Mouse (Mus musculus) kidney, postnatal 14 days (tissue): ENCODE results near the gene Cpne8.
"Not testable (repeated sequence)": the region's sequence is repeated elsewhere in the genome, so short reads cannot be mapped to it uniquely, and the experiment has no call there.

Source experiments
- DNase-seq: peaks from one replicate; pipeline ENCODE4 v3.0.0; 2022; ENCODE audit warnings: mixed read lengths

The Cpne8 gene

DNA sequence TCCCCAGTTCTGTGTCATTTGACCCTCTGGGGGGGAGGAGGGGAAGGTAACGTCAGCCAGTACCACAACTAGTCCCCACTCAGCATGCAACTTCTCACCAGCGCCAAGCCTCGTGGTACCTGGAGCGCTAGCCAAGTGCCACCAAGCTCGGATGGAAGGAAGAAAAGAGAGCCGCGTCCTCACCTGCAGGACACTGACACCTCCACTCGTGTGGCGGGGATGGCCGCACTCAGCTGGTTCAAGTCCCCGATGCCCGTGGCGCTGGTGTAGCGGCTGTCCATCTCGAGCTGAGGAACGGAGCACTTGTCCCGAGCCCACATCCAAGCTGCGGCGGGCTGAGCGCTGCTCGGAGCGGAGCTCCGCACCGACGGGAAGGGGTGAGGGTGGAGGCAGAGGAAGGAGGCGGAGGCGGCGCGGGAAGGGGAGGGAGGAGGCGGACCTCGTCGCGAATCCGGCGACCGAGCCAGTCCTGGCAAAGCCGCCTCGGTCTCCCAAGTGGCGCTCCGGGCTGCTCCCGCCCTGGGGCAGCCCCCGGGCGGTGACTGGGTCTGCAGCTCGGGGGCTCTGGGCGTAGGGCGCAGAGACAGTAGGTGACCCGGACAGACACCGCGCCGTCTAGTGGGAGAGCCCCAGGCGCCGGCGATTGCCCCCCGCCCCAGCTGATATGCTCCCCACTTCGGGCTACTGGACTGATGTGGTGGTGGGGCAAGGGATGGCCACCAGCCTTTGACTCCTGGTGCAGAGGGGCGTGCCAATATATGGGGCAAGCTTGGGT is at the start of gene Cpne8:
Cpne8 (minus strand) TSS at position 448 of the 775 bp plus-strand sequence.
- DNase-seq: peak; percentile 85

DNA sequence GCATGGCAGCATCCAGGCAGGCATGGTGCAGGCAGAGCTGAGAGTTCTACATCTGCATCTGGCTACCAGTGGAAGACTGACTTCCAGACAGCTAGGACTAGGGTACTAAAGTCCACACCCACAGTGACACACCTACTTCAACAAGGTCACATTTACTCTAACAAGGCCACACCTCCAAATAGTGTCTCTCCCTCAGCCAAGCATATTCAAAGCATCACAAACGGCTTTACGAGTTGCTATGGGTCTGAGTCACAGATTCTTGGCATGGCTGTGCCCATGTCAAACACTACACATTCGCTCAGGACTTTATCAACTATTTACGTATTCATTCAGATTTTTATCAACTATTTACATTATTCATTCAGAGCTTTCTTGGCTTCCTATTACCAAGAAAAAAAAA is 38.5 kb upstream of the Cpne8 start:
- DNase-seq: no peak

DNA sequence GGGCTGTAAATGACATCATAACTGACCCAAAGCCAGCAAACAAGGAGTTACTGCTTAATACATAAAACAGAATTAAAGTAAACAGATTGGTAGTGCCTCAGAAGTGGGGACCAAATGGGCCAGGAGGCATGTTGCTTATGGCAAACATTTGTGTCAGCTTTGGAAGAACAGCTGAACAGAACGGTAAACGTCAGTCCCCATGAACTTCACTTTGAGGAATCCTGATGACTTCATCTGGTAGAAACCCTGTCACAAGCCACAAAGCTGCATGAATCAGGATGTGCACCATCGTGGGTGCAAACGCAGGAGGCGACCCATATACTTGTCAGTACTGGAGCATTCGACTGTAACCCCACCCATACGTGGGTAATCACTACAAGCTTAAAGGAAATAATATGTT is 30.1 kb upstream of the Cpne8 start:
- no peak for DNase-seq

DNA sequence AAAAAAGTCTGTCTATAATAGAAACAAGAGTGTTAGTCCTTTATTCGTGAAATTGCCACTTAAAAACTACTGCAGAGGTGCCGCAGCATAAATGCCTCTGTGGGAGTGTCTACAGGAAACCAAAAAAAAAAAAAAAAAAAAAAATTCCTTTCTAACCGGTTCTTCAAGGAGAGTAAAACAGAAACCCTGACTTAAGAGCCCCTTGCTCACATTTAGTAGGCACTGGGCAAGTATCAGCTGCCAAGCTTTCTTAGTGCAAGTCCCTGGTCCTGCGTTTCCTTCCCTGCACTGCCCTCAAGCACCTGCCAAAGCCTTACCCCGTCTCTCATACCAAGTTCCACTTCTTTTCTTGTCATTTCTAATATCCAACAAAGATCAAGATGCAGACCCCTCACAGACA is 25.1 kb upstream of the Cpne8 start:
- no peak for DNase-seq

DNA sequence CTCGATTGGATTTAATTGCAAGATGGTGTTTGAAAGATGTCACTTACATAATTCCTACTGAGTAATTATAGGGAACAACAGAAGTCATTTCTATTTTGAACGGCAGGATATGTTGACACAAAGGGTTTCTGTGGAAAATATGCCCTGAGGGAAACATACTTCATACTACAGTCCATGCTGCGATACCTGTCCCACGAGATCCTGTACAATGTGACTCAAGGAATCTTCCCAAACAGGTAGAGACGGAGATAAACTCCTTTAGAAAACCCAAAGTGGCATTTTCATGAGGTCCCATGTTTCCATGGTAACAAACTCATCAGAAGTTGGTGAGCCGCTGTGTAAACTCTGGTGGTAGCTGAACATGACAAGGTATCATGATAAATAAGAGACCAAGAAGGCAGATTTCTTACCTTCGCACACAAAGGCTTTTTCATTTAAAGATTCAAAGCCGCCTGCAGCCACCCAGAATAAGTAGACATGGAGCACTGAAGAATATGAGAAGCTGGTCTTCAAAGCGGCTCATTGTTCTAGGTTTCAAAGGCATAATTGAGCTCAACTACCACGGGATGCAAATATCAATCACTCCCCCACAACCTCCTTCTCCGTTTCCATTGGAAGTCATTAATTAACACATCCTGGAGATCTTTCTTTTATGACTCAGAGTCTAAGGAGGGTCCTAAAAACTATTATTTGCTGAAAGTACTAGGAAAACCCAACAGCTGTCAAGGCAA is 24.4 kb upstream of the Cpne8 start:
- no peak for DNase-seq

DNA sequence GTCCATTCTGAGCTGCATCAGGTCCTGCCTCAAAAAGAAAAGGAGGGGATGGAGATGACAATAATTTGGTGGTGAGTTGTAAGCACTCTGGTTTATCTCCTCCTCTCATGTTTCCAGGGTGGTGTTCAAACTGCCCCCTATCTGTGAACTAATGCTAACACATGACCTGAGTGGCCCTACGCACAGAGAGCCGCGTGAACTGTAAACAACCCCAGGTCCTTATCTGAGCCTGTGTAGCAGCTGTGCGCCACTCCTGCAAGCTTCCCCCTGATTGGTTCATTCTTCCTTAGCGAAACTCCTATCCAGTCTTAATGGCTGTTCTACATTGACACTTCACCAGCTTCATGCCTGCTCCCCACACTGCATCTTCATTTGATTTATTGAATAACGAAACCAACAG is 7.5 kb upstream of the Cpne8 start:
- no peak for DNase-seq

DNA sequence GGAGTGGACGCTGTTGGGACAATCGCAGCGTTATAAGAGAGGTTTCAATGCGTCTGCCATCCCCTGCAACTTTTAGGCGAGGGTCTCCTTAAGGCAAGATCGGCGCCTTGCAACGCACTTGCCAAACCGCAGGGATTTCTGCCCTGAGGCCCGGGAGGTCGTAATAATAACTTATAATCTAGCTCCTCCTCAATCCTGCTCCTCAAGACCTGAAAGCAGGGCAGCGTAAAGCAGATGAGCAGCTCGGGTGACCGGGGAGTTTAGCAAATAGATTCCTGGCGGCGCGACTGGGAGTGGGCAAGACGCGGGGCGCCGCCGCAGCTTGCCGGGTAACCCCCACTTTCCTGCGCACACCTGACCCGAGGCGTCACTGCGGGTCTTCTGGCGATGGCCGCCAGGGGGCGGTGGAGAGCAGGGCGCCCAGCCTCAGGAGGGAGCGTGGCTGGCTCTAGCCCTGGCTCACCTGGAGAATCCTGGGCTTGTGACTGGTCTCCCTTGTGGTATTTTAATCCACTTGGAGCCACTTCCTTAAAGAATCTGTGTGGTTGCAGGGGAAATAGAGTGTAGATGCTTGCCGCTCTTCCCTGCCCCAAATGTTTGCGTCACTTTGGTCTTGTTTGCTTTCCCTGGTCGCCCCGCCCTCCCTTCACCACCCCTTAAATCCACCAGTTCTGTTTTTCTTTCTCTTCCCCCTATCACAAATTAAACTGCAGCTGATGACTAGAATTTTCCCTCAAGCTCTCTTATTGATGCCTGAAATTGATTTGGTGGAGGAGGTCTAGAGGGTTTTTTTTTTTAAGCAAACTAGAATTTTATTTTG is 738 bp upstream of the Cpne8 start:
- peak; percentile 76 for DNase-seq

DNA sequence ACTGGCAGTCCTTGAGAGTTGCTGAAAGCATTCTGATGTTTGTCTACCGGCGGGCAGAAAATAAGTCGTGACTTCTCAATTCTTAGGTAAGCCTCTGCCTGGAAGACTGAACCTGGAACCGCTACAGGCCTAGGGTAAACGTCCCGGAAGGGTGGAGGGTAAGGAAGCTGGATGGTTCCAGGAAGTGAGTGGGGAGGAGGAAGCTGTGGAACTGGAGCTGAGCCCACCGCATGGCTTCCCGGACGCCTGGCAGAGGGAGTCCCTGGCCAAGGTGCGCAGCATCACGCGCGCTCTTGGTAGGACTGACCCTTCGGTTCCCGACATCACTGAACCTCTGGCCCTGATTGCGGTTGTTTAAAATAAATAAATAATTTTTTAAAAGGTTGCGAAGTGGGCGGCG is 744 bp downstream of the Cpne8 start:
- peak; percentile 59 for DNase-seq

DNA sequence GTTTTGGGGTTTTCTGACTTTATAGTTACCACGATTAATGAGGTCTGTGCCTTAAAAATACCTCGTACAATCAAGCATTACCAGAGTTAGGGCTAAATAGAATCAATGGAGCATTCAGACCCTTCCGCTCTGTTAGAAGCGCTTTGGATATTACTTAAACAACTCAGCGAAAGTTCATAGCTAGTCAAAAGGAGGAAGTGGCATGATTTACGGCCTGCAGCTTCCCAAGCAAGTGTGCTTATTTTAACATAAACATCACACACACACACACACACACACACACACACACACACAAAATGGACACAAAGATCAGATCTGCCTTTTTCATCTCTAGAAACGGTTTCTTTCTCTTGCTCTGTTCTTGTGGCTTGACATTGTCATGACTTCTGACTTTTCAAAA is 9.7 kb downstream of the Cpne8 start:
- DNase-seq: peak; percentile 39

DNA sequence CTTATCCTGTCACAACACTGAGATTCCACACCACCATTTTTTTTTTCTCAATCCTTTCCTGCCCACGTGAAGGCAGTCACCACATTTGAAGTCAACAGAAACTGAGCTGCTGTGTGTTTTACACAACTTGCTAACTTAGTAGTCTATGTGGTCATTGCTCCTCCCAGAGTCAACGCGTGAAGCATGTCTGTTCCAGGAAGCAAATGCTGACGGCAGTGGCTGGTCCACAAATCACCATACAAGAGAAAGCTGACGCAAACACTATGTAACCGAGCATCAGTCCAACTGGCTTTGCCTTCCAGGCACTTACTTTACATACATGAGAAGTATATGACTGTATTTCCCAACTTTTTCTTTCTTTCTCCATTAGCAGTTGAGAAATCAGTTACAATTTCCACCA is 12.3 kb downstream of the Cpne8 start:
- DNase-seq: no peak

DNA sequence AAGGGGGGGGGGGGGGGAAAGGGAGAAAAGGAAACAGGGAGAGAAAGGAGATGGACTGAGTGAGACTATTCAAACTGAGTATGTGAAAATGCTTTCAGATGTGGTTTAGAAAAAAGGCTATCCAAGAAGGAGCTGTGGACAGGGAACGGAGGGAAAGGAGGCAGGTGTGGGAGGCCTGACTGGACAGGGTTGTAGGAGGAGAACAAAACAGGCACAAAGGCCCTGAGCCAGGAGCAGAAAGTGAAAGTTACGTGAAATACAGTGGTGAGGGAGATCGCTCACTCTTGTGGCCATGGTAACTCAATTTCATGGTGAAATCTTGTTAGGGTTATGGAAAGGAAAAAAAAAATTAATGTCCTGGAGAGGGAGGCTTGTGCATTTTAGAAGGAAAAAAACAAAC is 14.6 kb downstream of the Cpne8 start:
- no peak for DNase-seq

DNA sequence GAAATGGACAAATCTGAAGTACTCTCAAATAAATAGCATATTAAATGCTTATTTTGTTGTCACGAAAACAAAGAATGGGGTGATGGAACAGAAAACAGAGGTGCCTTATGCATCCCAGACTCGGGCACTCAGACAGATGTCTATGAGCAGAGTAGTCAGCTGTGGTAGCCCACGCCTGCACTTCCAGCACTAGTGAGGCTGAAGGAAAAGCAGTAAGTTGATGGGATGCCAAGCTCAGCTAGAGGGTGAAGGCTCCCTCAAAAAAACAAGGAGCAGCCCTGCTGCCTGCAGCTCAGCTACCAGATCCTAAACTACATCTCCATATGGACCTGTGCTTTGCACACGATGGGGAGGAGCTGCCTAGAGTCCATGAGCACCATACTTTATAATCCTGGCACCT is 15.6 kb downstream of the Cpne8 start:
- no peak for DNase-seq

DNA sequence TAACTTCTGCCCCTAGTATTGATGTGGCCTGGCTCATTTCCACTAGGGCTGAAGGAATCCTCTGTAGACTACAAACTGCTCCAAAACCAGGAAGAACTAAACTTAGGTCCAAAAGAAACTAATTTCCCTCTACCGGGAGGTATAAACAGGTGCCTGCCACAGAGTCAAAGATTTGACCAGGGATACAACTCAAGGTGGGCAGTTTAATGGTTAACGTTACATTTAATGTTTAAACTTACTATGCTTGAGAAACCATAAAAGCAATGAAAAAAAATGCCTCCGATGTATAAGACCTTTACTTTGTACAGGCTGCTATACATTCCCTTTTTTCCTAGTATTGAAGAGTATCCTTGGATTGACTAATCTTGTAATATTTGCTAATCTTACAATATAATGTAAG is 18.5 kb downstream of the Cpne8 start:
- no peak for DNase-seq

DNA sequence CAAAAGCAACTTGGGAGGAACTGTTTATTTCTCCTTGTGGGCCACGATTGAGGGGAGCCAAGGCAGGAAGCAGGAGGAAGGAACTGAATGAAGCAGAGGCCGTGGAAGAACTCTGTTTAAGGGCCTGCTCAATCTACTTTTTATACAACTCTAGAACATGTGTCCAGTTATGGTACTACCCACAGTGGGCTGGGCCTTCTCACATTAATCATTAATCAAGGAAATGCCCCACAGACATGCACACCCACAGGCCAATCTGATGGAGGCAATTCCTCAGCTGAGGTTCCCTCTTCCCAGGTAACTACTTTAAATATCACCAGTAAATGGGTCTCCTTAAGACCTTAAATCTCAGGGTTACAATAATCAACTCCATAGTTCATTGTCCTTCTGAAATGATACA is 21.2 kb downstream of the Cpne8 start:
- DNase-seq: no peak

DNA sequence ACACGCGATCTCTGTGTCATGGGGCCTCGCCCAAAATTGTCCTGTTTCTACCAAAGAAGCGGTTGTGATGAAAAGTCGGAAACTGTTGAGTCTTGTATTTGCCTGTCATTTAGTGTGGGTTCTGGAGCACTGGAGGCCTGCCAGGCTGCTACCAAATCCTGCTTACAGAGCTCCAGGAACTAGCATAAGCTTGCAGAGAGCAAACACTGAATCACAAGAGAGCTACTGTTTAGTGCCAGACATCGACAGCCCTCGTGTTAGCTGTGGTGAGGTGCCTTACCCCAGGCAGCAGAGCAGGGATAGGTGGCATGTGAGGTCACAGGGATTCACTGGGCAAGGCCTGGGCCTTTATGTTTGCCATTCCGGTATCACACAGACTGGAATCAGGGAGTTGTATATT is 22.7 kb downstream of the Cpne8 start:
- DNase-seq: no peak

DNA sequence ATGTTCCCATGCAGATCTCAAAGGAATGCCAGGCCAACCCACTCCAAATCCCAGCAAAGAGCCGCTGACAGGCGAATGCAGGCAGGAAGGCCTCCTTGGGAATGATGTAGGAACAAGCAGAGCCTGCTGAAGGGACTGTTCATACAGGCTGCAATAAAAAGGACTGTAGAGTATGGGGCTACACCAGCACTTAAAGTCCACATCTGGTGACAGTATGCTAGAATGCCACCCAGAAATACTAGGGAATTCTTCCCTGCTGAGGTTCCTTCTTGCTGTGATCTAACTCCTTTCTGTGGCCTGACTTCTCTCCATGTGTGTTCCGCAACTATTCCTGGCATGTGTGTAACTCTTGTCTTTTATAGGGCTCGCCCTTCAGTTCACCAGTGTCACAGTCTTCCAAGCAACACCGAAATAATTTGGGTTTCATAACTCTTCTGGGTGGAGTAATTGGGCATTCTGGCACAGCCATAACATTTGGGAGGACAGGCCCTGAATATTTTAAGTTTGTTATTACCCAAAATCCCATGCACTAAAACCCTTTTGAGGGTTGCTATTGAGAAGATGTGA is 32.1 kb downstream of the Cpne8 start:
- DNase-seq: no peak

DNA sequence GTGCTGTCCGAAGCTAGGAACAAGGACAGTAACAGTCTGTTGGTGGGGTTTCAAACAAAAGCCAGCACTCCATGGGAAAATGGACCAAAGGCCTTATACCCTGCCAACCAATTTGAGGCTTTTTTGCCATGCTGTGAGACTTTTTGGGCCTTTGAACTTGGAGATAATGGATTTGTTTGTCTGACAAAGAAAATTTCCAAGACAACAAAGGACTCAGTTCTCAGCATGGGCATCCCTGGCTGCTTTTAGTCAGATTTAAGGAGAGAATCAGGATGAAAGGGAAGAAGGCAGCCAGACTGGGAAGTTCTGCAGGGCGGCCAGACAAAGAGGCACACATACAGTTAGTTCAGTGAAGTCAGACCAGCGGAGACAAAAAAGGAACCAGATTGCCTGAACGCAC is 32.9 kb downstream of the Cpne8 start:
- no peak for DNase-seq

DNA sequence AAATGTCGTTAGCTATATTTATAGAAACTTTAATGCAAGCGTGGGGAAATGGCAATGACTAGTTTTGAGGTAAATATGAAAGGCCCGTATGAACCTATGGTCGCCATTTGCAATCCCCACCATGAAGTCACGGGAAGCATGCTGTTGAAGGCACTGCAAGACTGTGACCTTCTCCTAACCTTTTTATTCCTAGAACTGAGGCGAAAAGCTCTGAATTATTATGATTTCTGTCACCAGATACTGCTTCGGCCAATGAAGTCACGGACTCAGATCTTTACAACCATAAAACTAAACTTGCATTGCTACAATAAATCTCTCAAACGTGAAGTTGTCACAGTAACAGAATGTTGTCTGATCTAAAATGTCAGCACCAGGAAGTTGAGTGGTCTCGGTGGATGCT is 33.4 kb downstream of the Cpne8 start:
- DNase-seq: no peak

DNA sequence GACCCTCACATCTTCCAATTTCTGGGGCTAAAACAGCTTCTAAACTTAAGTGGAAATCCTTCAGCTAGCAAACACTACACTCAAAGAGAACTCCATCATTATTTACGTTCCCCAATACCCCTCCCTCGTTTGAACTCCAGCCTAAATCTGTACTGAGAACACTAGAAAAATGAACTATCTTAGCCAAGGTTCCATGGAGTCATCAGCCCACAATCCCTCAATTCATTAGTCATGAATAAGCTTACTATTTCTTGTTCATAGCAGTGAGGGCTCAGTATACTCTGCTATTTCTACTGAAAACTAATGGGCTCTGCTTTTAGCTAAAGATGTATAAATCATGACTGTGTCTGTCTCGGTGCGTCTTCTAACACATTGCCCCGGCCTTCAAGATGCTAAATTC is 55.0 kb downstream of the Cpne8 start:
- DNase-seq: no peak

DNA sequence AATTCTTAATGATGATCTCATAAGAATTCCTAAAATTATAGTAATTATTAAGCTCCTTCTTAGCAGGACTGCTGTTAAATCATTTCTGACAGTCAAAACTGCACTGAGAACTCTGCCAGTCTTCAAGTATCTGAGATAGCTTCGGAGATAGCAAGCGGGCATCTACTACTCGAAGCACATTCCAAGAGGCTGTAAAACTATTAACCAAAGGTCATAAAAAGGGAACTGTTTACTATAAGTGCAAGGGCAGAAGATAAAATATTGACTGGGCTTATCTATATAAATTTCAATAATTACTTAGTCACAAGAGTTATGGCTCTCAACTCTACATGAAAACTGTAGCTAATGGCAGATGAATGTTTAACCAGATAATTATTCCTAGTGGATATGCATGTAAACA is 57.2 kb downstream of the Cpne8 start:
- DNase-seq: no peak

DNA sequence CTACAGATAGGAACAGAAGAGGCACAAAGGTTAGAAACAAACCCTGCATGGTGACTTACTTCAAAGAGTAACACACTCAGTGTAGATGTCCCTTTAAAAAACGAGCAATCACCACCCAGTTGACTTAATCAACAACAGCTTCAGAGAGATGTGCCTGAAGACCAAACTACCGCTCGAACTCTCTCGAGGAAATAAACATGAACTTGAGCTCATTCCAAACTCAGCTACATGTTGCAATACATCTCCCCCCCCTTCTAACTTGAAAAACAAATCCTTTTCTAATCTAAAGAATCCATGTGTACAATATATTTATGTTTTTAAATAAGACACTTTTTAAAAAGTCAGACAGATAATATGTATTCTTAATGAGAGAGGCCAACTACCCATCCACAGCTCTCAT is 59.5 kb downstream of the Cpne8 start:
- no peak for DNase-seq

DNA sequence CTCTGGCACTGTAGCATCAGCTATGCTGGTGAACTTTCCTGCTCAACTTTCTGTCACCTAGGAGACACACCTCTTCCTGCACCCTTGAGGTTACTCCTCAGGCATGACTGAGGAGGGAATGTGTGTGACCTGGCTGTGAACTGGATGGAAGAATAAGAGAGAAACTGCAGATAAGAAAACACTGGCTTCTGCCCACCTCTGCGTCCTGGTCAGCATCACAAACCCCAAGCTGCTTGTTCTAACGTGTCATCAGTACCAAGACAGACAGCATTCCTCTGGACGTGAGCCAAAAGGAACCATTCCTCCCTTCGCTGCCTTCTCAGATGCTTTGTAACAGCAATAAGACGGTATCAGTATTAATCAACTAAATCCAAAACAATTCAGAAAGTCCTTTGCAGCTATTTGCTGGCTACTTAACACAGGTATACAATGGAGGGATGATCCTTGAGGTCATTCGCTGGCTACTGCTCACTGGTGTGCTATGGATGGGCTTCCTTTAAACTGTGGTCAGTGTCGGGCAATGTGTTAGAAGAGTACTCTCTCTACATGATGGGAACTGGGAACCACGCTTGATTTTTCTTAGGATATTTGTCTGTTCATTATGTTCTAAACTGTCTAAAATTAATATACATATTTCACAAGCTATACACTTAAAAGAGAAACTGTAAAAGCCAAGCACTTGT is 63.0 kb downstream of the Cpne8 start:
- peak; percentile 30 for DNase-seq

DNA sequence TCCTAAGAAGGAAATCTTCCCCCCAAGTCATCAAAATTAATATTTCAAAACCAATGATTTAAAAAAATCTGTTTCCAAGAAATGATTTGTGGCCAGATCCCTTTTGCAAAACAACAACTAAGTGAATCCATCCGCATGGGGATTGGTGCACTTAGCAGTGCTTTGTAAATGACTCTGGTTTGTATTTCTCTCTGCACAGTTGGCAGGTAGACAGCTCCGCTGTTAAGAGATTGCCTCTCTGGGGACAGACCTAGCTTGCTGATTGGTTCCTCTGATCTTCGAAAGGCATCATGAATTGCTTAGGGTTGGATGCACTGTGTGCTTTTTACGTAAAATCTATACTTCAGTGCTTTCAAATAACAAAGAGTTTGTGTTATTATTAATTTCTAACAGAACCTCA is 68.5 kb downstream of the Cpne8 start:
- not testable (repeated sequence) for DNase-seq
